Mouse (Mus musculus): ENCODE data around the gene Gm9195.

The Gm9195 gene

GRCm38 (mm10) chr14:72442936-72443335 is 48.7 kb downstream of the Gm9195 start:
- peak in 1 of 2 experiments; percentile 54 for DNase-seq (ENCODE audit: low spot score in 2 of 2)

GRCm38 (mm10) chr14:72440929-72441328 is 50.7 kb downstream of the Gm9195 start:
- peak in 1 of 2 experiments; percentile 54 for DNase-seq (ENCODE audit: low spot score in 2 of 2)

- no peak for DNase-seq (ENCODE audit: low spot score in 2 of 2)
These were observed 51.2 kb downstream of the Gm9195 start for GRCm38 (mm10) chr14:72440436-72440835.

GRCm38 (mm10) chr14:72438976-72439375 is 52.7 kb downstream of the Gm9195 start:
- DNase-seq (ENCODE audit: low spot score in 2 of 2): no peak

- DNase-seq (ENCODE audit: low spot score in 2 of 2): no peak
These were observed 101.9 kb downstream of the Gm9195 start for GRCm38 (mm10) chr14:72389696-72390095.

GRCm38 (mm10) chr14:72389288-72389687 is 102.3 kb downstream of the Gm9195 start:
- no peak for DNase-seq (ENCODE audit: low spot score in 2 of 2)

- DNase-seq (ENCODE audit: low spot score in 2 of 2): peak in 1 of 2 experiments; percentile 67
These were observed 114.4 kb downstream of the Gm9195 start for GRCm38 (mm10) chr14:72377224-72377623.

Data from spleen, postnatal 4 days (tissue).